Mouse (Mus musculus) limb, embryonic 13.5 days (tissue): Measurements from ENCODE around the gene Sun3. TPM values are rescaled to one million over a fixed set of nuclear protein-coding genes. Genes with fewer than 3 reads are reported as not detected.

Experiments used
- ATAC-seq: fragments of 200-750 bp; cut with Nextera tagmentation; 2 replicates; pipeline ENCODE4 v1.8.0; 2017; ENCODE audit warnings: low read depth, moderate number of reproducible peaks, moderate TSS enrichment; ENCODE audit not compliant: low FRiP score
- H3K27ac ChIP-seq: fragments of 300-500 bp; sonication (generic); 2 replicates; pipeline ENCODE4 v1.5.1; 2015; ENCODE audit warnings: inconsistent platforms, mild to moderate bottlenecking, moderate library complexity
- H3K27me3 ChIP-seq: fragments of 300-500 bp; sonication (generic); 2 replicates; pipeline ENCODE4 v1.6.1; 2015; ENCODE audit warnings: mild to moderate bottlenecking, inconsistent platforms
- H3K36me3 ChIP-seq: fragments of 300-500 bp; sonication (generic); 2 replicates; pipeline ENCODE4 v1.6.1; 2015; ENCODE audit warnings: inconsistent platforms, mild to moderate bottlenecking, moderate library complexity
- H3K4me1 ChIP-seq: fragments of 300-500 bp; sonication (generic); 2 replicates; pipeline ENCODE4 v1.6.1; 2015; ENCODE audit warnings: inconsistent platforms
- H3K4me2 ChIP-seq: fragments of 300-500 bp; sonication (generic); replicated peaks from 2 replicates; pipeline ENCODE4 v1.6.1; 2015; ENCODE audit warnings: inconsistent platforms, mild to moderate bottlenecking, moderate library complexity
- H3K4me3 ChIP-seq: fragments of 300-500 bp; sonication (generic); 2 replicates; pipeline ENCODE4 v1.5.1; 2015; ENCODE audit warnings: moderate library complexity, mild to moderate bottlenecking, inconsistent platforms
- H3K9ac ChIP-seq: fragments of 300-500 bp; sonication (generic); 2 replicates; pipeline ENCODE4 v1.6.1; 2015; ENCODE audit warnings: mild to moderate bottlenecking, inconsistent platforms
- H3K9me3 ChIP-seq: fragments of 300-500 bp; sonication (generic); 2 replicates; pipeline ENCODE4 v1.6.1; 2016; ENCODE audit warnings: inconsistent platforms
- WGBS: fragments of 180-500 bp; shearing (Covaris S2); methylation state at CpG from one replicate; pipeline ENCODE4 v1.1.7; 2015; 5-methylcytosine and 5-hydroxymethylcytosine counted together
- polyA plus RNA-seq: library from polyadenylated mRNA; unstranded; fragments of >200 nt; fragmentation: Nextera tagmentation; extraction: Ambion mirVana; gene quantifications from 2 replicates; pipeline ENCODE4 v1.2.1, GENCODE M21; 2015

Gene Sun3
- polyA plus RNA-seq, 1 experiment from 2014 or later, result not detected

DNA sequence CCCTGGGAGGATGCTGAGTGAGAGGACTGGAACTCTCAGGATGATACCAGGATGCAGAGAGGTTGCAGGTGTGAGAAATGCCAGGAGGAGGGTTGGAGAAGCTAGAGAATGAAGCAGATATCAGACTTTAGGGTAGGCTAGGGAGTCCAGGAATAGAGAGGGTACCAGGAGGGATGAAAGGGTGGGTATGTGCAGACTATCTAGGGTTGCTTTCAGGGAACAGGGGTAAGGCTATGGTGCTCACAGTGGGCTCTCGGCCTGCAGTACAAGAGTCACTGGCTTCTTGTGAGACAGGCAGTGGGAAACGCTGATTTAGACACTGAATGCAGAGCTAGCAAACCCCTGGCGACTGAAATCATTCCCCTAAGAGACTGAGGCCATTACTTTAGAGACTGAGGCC is 75.6 kb downstream of the Sun3 start, which contains the start of gene Pkd1l1:
Gene Pkd1l1, minus strand, starts transcription at position 101 of the 400 bp plus-strand sequence.
- Histone ChIP-seq H3K27ac (no peak within 1 kb of the TSS), H3K9ac (no peak within 1 kb of the TSS), H3K36me3 (no peaks in the 10 kb centered on the region), H3K4me2 (no peak within 1 kb of the TSS), H3K4me1 (peaks cover 15% of the 10 kb centered on the region), H3K4me3 (no peak within 1 kb of the TSS), H3K9me3 (no peaks in the 10 kb centered on the region), H3K27me3 (peaks cover 5% of the 10 kb centered on the region; the same call in 1 of the 2 replicates)
- WGBS, result 73% methylated on average over 3 of the region's 3 CpGs
- no peak for ATAC-seq

DNA sequence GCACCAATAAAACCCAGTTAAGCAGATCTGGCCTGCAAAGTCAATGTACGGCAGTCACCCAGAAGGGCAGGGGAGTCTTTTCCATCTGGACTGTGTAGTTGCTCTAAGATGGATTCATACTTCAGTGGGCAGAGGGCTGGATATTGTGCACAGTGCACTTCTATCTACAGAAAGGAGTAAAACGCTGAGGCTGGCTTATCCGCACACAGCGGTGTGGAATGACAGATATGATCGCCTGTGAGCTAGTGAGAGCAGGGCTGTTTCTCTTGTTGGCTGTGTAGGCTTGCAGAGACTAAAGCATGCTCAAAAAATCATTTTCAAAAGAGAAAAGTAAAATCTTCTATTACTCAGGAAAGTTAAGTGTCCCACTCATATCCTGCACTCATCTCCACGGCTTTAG is 76.7 kb downstream of the Sun3 start:
- no peaks in the 10 kb centered on the region for H3K36me3 ChIP-seq
- no peak overlapping the region for H3K4me2 ChIP-seq
- H3K4me1 ChIP-seq, result peaks cover 15% of the 10 kb centered on the region
- H3K4me3 ChIP-seq, result no peak overlapping the region
- ATAC-seq, result no peak
- WGBS, result 86% methylated on average over 6 of the region's 6 CpGs
- H3K9ac ChIP-seq, result no peak overlapping the region
- no peaks in the 10 kb centered on the region for H3K9me3 ChIP-seq
- H3K27me3 ChIP-seq, result peaks cover 5% of the 10 kb centered on the region; the same call in 1 of the 2 replicates
- no peak overlapping the region for H3K27ac ChIP-seq

DNA sequence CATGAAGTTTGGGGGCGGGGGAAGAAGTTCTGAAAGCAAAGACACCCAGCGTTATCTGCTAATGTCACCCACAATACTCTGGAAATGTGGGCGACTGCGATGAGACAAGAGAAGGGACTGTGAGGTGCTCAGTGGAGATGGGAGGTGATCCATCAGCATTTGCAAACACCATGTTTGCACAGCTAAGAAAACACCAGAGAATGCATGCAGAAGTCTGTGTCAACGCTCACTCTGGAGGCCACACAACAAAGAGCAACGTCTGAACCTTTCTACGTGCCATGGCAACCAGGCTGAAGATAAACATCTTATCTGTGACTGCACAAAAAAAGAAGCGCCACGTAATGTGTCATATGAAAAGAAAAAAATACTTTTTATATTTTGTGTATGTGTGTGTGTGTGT is 78.3 kb downstream of the Sun3 start:
- 83% methylated on average over 9 of the region's 9 CpGs for WGBS
- H3K4me1 ChIP-seq, result peaks cover 2% of the 10 kb centered on the region
- no peaks in the 10 kb centered on the region for H3K9me3 ChIP-seq
- no peak overlapping the region for H3K4me3 ChIP-seq
- no peak overlapping the region for H3K27ac ChIP-seq
- no peak overlapping the region for H3K9ac ChIP-seq
- no peak overlapping the region for H3K4me2 ChIP-seq
- H3K27me3 ChIP-seq, result peaks cover 5% of the 10 kb centered on the region; the same call in 1 of the 2 replicates
- no peaks in the 10 kb centered on the region for H3K36me3 ChIP-seq
- ATAC-seq, result no peak

DNA sequence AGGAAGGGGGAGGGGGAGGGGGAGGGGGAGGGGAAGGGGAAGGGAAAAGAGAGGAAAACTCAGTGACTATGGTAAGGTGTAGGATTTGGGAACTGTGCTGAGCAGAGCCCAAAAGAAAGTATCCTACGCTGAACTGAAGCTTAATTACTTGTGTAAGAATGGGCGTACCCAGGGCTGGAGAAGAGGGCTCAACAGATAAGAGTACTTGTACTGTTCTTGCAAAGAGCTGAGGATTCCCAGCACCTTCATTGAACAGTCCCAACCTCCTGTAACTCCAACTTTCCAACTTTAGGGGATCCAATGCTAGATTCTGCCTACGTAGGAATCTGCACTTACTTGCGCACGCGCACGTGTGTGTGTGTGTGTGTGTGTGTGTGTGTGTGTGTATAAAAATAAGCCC is 80.7 kb downstream of the Sun3 start:
- WGBS, result 95% methylated on average over 7 of the region's 7 CpGs
- no peaks in the 10 kb centered on the region for H3K4me1 ChIP-seq

More for the DNA sequence above, 80.7 kb downstream of the Sun3 start:
- H3K4me2 ChIP-seq, result no peak overlapping the region
- no peak overlapping the region for H3K4me3 ChIP-seq
- no peaks in the 10 kb centered on the region for H3K27me3 ChIP-seq
- no peaks in the 10 kb centered on the region for H3K9me3 ChIP-seq
- no peak overlapping the region for H3K27ac ChIP-seq
- no peak for ATAC-seq
- H3K9ac ChIP-seq, result no peak overlapping the region
- no peaks in the 10 kb centered on the region for H3K36me3 ChIP-seq

Other genes starting within 250 kb of the Sun3 start
- gene Pkd1l1, start 75.7 kb downstream of the Sun3 start, polyA plus RNA-seq, result 0.04 and 0.11 TPM in 2 replicates
- 14.1 and 15.9 TPM in 2 replicates for gene Hus1, start 37.8 kb downstream of the Sun3 start, polyA plus RNA-seq
- gene Gm11992, start 397 bp downstream of the Sun3 start, polyA plus RNA-seq, result 0.17 and 0.26 TPM in 2 replicates
- gene Upp1, start 69.1 kb upstream of the Sun3 start, polyA plus RNA-seq, result 3.6 and 4.8 TPM in 2 replicates
- gene Abca13, start 143.0 kb upstream of the Sun3 start, polyA plus RNA-seq, result 0.03 TPM in 1 of 2 replicates, not detected in the other